ENCODE assay signal across 8 mouse cellular contexts in genomic region chr9:45911673-45912072, GRCm38 (mm10). TPM values are rescaled to one million over a fixed set of nuclear protein-coding genes. Genes with fewer than 3 reads are reported as not detected.
DNase-seq lines count a peak whose midpoint lies in the region; ATAC-seq and TF ChIP-seq lines count a peak whose summit lies in the region.

No protein-coding gene starts in this region.

- peak; percentile 60; the same call in 1 of the 2 replicates for ATAC-seq in megakaryocyte-erythroid progenitor cell, adult 5-6 weeks (replicated peaks; ENCODE audit: low FRiP score, low TSS enrichment, poor library complexity, severe bottlenecking)

- no peak overlapping the region for H3K27ac ChIP-seq in heart, embryonic 10.5 days
- H3K27ac ChIP-seq in testis, adult 2 months (ENCODE audit: control insufficient read depth, insufficient read depth, low read depth, low read length), result no peak overlapping the region
- no peak overlapping the region for H3K27ac ChIP-seq in bone marrow macrophage, adult 2 months (ENCODE audit: insufficient read depth, low read depth, low read length)

- peaks cover 72% of the 10 kb centered on the region for H3K36me3 ChIP-seq in heart, embryonic 10.5 days
- H3K36me3 ChIP-seq in testis, adult 2 months (ENCODE audit: control insufficient read depth, insufficient read depth, low read length), result peaks cover 16% of the 10 kb centered on the region

- intact Hi-C loops in heart, postnatal 10 days (cut with DNase I), result loop anchor here (1.0 kb wide), 1 partner anchor 26 kb away; no protein-coding TSS in a partner anchor
- intact Hi-C loops in heart, postnatal 36 days (cut with DNase I), result loop anchor here (1.0 kb wide), 1 partner anchor 26 kb away; no protein-coding TSS in a partner anchor

- no peaks in the 10 kb centered on the region for H3K9me3 ChIP-seq in heart, embryonic 10.5 days

- peaks cover 12% of the 10 kb centered on the region for H3K4me1 ChIP-seq in heart, embryonic 10.5 days
- peaks cover 2% of the 10 kb centered on the region for H3K4me1 ChIP-seq in testis, adult 2 months (ENCODE audit: control insufficient read depth, insufficient read depth, low read length)
- peaks cover 31% of the 10 kb centered on the region for H3K4me1 ChIP-seq in bone marrow macrophage, adult 2 months (ENCODE audit: control insufficient read depth, insufficient read depth, low read length)

- no peak for TF ChIP-seq POLR2A in testis, adult 2 months (IDR thresholded peaks at IDR 0.05; ENCODE audit: control insufficient read depth, low read depth, low read length)
- no peak for TF ChIP-seq POLR2A in bone marrow macrophage, adult 2 months (IDR thresholded peaks at IDR 0.05; ENCODE audit: borderline replicate concordance, low read depth, low read length)

- peak; percentile 35; the same call in 1 of the 2 replicates for TF ChIP-seq CTCF in testis, adult 2 months (IDR thresholded peaks at IDR 0.05; ENCODE audit: control insufficient read depth, insufficient read depth, insufficient replicate concordance, low read depth, low read length)
- peak; percentile 48 for TF ChIP-seq CTCF in bone marrow macrophage, adult 2 months (IDR thresholded peaks at IDR 0.05; ENCODE audit: low read depth, low read length)

- H3K27me3 ChIP-seq in heart, embryonic 10.5 days (ENCODE audit: insufficient read depth, poor library complexity, severe bottlenecking), result no peaks in the 10 kb centered on the region
- H3K27me3 ChIP-seq in testis, adult 2 months (ENCODE audit: control insufficient read depth, insufficient read depth, low read length), result no peaks in the 10 kb centered on the region

- peak; percentile 62 to 80 for DNase-seq in heart, postnatal 10 days
- DNase-seq in heart, embryonic 10.5 days (ENCODE audit: low spot score), result no peak
- no peak for DNase-seq in testis, postnatal 14 days (ENCODE audit: low spot score)
- peak; percentile 66 to 68 for DNase-seq in heart, postnatal 36 days
- no peak for DNase-seq in frontal cortex, postnatal 36 days (ENCODE audit: low spot score in 2 of 2)

- WGBS in heart, embryonic 10.5 days, result 72% methylated on average over 1 of the region's 1 CpGs

- no peak overlapping the region for H3K4me3 ChIP-seq in heart, embryonic 10.5 days
- no peak overlapping the region for H3K4me3 ChIP-seq in testis, adult 2 months (ENCODE audit: control insufficient read depth, low read depth, low read length)
- H3K4me3 ChIP-seq in bone marrow macrophage, adult 2 months (ENCODE audit: insufficient read depth, low read length), result no peak overlapping the region

RNA-seq across cellular contexts. Expression of gene Rnf214, which starts 5.0 kb away (rescaled TPM):
- 10 to 100 TPM; 33.5 to 35.9 TPM for total RNA-seq in heart, postnatal 10 days (2021)
- 45.5 and 50.3 TPM in 2 replicates for polyA plus RNA-seq in heart, embryonic 10.5 days (2016; fragmentation: Nextera tagmentation; extraction: Ambion mirVana)
- polyA plus RNA-seq in testis, adult 2 months (2012; rRNA removed), result 22.3 and 22.7 TPM in 2 replicates
- 30.5 and 33.0 TPM in 2 replicates for polyA plus RNA-seq in bone marrow macrophage, adult 2 months (2012; ENCODE audit: insufficient read depth, insufficient read length, missing spikeins)
- 10 to 100 TPM; 35.1 to 36.0 TPM for total RNA-seq in heart, postnatal 36 days (2021)
- 34.7 and 48.2 TPM in 2 replicates for total RNA-seq in megakaryocyte-erythroid progenitor cell, adult 5-6 weeks (2014; fragmentation: Nextera tagmentation)
- 22.6 and 26.0 TPM in 2 replicates for total RNA-seq in megakaryocyte-erythroid progenitor cell, adult 5-6 weeks (2017)

RNA-seq across cellular contexts. Expression of gene Pcsk7, which starts 5.4 kb away (rescaled TPM):
- 10 to 100 TPM; 23.5 to 27.2 TPM for total RNA-seq in heart, postnatal 10 days (2021)
- polyA plus RNA-seq in heart, embryonic 10.5 days (2016; fragmentation: Nextera tagmentation; extraction: Ambion mirVana), result 18.5 and 22.1 TPM in 2 replicates
- 34.4 and 39.0 TPM in 2 replicates for polyA plus RNA-seq in testis, adult 2 months (2012; rRNA removed)
- 22.3 and 27.6 TPM in 2 replicates for polyA plus RNA-seq in bone marrow macrophage, adult 2 months (2012; ENCODE audit: insufficient read depth, insufficient read length, missing spikeins)
- total RNA-seq in heart, postnatal 36 days (2021), result 10 to 100 TPM; 13.5 to 15.6 TPM
- 17.4 and 24.5 TPM in 2 replicates for total RNA-seq in megakaryocyte-erythroid progenitor cell, adult 5-6 weeks (2014; fragmentation: Nextera tagmentation)
- total RNA-seq in megakaryocyte-erythroid progenitor cell, adult 5-6 weeks (2017), result 11.9 and 15.8 TPM in 2 replicates

RNA-seq across cellular contexts. Expression of gene Tagln, which starts 24.2 kb away (rescaled TPM):
- 10 to 100 TPM; 72.1 to 90.1 TPM for total RNA-seq in heart, postnatal 10 days (2021)
- polyA plus RNA-seq in heart, embryonic 10.5 days (2016; fragmentation: Nextera tagmentation; extraction: Ambion mirVana), result 303 and 413 TPM in 2 replicates
- polyA plus RNA-seq in testis, adult 2 months (2012; rRNA removed), result 18.3 and 49.8 TPM in 2 replicates
- 7.1 and 9.9 TPM in 2 replicates for polyA plus RNA-seq in bone marrow macrophage, adult 2 months (2012; ENCODE audit: insufficient read depth, insufficient read length, missing spikeins)
- 10 to 100 TPM; 71.4 TPM for total RNA-seq in heart, postnatal 36 days (2021)
- total RNA-seq in megakaryocyte-erythroid progenitor cell, adult 5-6 weeks (2014; fragmentation: Nextera tagmentation), result not detected in 2 replicates
- total RNA-seq in megakaryocyte-erythroid progenitor cell, adult 5-6 weeks (2017), result not detected in 2 replicates

RNA-seq across cellular contexts. Expression of gene Sidt2, which starts 43.4 kb away (rescaled TPM):
- 10 to 100 TPM; 71.5 to 75.4 TPM for total RNA-seq in heart, postnatal 10 days (2021)
- polyA plus RNA-seq in heart, embryonic 10.5 days (2016; fragmentation: Nextera tagmentation; extraction: Ambion mirVana), result 37.0 and 37.2 TPM in 2 replicates
- polyA plus RNA-seq in testis, adult 2 months (2012; rRNA removed), result 350 and 414 TPM in 2 replicates
- polyA plus RNA-seq in bone marrow macrophage, adult 2 months (2012; ENCODE audit: insufficient read depth, insufficient read length, missing spikeins), result 110 and 122 TPM in 2 replicates
- 10 to 100 TPM; 79.7 to 89.1 TPM for total RNA-seq in heart, postnatal 36 days (2021)
- 45.6 and 50.6 TPM in 2 replicates for total RNA-seq in megakaryocyte-erythroid progenitor cell, adult 5-6 weeks (2014; fragmentation: Nextera tagmentation)
- 10.8 and 29.2 TPM in 2 replicates for total RNA-seq in megakaryocyte-erythroid progenitor cell, adult 5-6 weeks (2017)

Comparison
In these comparisons a context has a peak if more than half of its experiments do, and no peak if none do; other contexts are left out.
1. DNase-seq: peak in heart, postnatal 10 days (2 of 2) and heart, postnatal 36 days (2 of 2); none in heart, embryonic 10.5 days (single experiment), testis, postnatal 14 days (single experiment) and frontal cortex, postnatal 36 days (0 of 2).
2. RNA of gene Tagln, which starts 24.2 kb away (total RNA-seq): 72.1 to 90.1 TPM in heart, postnatal 10 days and 71.4 TPM in heart, postnatal 36 days; not detected in megakaryocyte-erythroid progenitor cell, adult 5-6 weeks; every median in the first group is over 10 times any median in the second.